Mouse (Mus musculus) hindbrain, embryonic 13.5 days (tissue): ENCODE measurements around the gene Rps16. TPM values are rescaled to one million over a fixed set of nuclear protein-coding genes. Genes with fewer than 3 reads are reported as not detected.
A peak's percentile ranks its signal among the peaks of the same experiment; 100 is the strongest.

Experiments used
- ATAC-seq: fragments of 200-750 bp; cut with Nextera tagmentation; 2 replicates; pipeline ENCODE4 v1.8.0; 2017; ENCODE audit warnings: moderate TSS enrichment; ENCODE audit not compliant: low FRiP score
- H3K27ac ChIP-seq: fragments of 300-500 bp; sonication (generic); 2 replicates; pipeline ENCODE4 v1.5.1; 2015; ENCODE audit warnings: inconsistent platforms, mild to moderate bottlenecking, moderate library complexity
- H3K27me3 ChIP-seq: fragments of 300-500 bp; sonication (generic); 2 replicates; pipeline ENCODE4 v1.6.1; 2015; ENCODE audit warnings: mild to moderate bottlenecking, inconsistent platforms
- H3K36me3 ChIP-seq: fragments of 300-500 bp; sonication (generic); 2 replicates; pipeline ENCODE4 v1.6.1; 2015; ENCODE audit warnings: mild to moderate bottlenecking, inconsistent platforms
- H3K4me1 ChIP-seq: fragments of 300-500 bp; sonication (generic); replicated peaks from 2 replicates; pipeline ENCODE4 v1.6.1; 2015; ENCODE audit warnings: inconsistent platforms
- H3K4me2 ChIP-seq: fragments of 300-500 bp; sonication (generic); 2 replicates; pipeline ENCODE4 v1.6.1; 2015; ENCODE audit warnings: inconsistent platforms, mild to moderate bottlenecking, moderate library complexity
- H3K4me3 ChIP-seq: fragments of 300-500 bp; sonication (generic); 2 replicates; pipeline ENCODE4 v1.5.1; 2015; ENCODE audit warnings: mild to moderate bottlenecking, inconsistent platforms
- H3K9ac ChIP-seq: fragments of 300-500 bp; sonication (generic); 2 replicates; pipeline ENCODE4 v1.6.1; 2015; ENCODE audit warnings: mild to moderate bottlenecking, inconsistent platforms
- H3K9me3 ChIP-seq: fragments of 300-500 bp; sonication (generic); 2 replicates; pipeline ENCODE4 v1.6.1; 2016; ENCODE audit warnings: inconsistent platforms
- WGBS: fragments of 180-500 bp; shearing (Covaris S2); methylation state at CpG from one replicate; pipeline ENCODE4 v1.1.7; 2015; 5-methylcytosine and 5-hydroxymethylcytosine counted together
- polyA plus RNA-seq: library from polyadenylated mRNA; unstranded; fragments of >200 nt; fragmentation: Nextera tagmentation; extraction: Ambion mirVana; gene quantifications from 2 replicates; pipeline ENCODE4 v1.2.1, GENCODE M21; 2015

Gene Rps16
- polyA plus RNA-seq, 1 experiment from 2014 or later, result 543 TPM

DNA sequence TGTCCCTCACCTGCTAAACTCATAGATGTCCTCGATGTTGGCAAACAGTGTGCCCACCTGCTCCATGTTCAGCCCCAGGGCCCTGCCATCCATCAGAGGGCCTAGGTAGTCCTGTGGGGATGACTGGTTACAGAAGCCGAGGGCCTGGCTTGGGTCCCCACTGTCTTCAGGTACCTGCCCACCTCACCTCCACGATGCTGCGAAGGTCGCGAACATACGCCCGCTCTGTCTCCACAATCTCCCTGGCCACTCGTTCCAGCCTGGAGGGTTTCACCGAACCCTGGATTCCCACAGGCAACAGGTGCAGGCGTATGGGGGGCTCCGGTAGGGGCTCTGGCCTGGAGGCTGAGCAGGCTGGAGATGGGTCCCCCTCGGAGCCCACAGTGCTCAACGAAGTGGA is 19.6 kb downstream of the Rps16 start:
- H3K4me1 ChIP-seq, result peaks cover 41% of the 10 kb centered on the region
- 91% methylated on average over 14 of the region's 14 CpGs for WGBS
- peak overlapping the region; percentile 94 for H3K4me2 ChIP-seq
- H3K27me3 ChIP-seq, result no peaks in the 10 kb centered on the region
- H3K36me3 ChIP-seq, result peaks cover 37% of the 10 kb centered on the region
- no peaks in the 10 kb centered on the region for H3K9me3 ChIP-seq
- H3K4me3 ChIP-seq, result peak overlapping the region; percentile 77
- no peak for ATAC-seq
- no peak overlapping the region for H3K27ac ChIP-seq
- H3K9ac ChIP-seq, result peak overlapping the region; percentile 89

DNA sequence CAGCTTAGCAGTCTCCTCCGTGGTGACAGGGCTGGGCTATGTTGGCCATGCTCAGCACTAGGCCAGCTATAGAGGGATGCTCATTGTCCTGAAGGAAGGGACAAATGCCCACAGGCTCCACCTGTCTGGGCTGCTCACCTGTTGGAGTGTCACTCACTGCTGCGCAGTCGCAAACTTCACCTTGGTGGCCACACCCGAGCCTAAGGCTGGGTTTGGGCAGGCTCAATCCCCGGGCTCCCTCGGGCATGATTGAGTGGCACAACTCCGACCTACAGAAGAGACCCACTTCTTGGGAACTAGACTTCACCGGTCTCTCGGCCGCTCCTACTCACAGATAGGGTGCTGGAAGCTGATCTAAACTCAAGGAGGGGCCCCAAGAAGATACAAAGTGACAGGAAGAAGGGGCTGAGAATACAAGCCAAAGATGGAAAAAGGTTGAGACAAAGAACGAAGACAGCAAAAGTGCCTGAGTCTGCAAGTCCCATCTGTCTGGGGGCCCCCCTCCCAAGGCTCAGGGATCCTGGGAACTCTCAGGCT is 20.6 kb downstream of the Rps16 start:
- peaks cover 50% of the 10 kb centered on the region for H3K4me1 ChIP-seq
- H3K4me3 ChIP-seq, result peak overlapping the region; percentile 77
- peak overlapping the region; percentile 89 for H3K9ac ChIP-seq
- ATAC-seq, result no peak
- no peaks in the 10 kb centered on the region for H3K9me3 ChIP-seq
- H3K36me3 ChIP-seq, result peaks cover 33% of the 10 kb centered on the region
- peak overlapping the region; percentile 91 for H3K27ac ChIP-seq
- H3K4me2 ChIP-seq, result peak overlapping the region; percentile 94
- H3K27me3 ChIP-seq, result no peaks in the 10 kb centered on the region
- WGBS, result 11% methylated on average over 11 of the region's 11 CpGs

DNA sequence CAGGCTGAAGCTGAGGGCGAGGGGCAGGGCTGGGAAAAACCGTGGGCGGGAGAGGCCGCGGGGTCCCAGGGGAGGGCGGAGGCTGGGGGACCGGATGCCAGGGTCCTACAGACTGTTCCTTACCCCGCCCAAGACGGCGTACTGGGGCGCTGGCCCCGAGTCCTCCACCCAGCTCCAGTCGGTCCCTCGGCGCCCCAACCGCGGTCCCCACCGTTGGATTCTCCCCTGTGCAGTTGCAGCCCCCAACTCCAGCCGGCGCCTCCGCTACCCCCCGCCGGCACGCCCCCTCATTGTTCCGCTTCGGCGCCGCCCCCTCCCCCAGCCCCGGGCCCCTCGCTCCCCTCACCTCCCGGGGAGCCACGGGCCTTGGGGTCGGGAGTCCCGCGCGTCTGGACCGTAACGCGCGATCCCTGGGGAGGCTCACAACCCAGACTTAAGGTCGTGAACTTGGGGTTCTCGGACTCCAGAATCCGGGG is 21.1 kb downstream of the Rps16 start:
- H3K36me3 ChIP-seq, result peaks cover 30% of the 10 kb centered on the region
- H3K27me3 ChIP-seq, result no peaks in the 10 kb centered on the region
- peak overlapping the region; percentile 94 for H3K4me2 ChIP-seq
- peak overlapping the region; percentile 89 for H3K9ac ChIP-seq
- WGBS, result 0% methylated on average over 43 of the region's 43 CpGs
- peak; percentile 3; the same call in 1 of the 2 replicates for ATAC-seq
- H3K9me3 ChIP-seq, result no peaks in the 10 kb centered on the region
- peaks cover 56% of the 10 kb centered on the region for H3K4me1 ChIP-seq
- peak overlapping the region; percentile 77 for H3K4me3 ChIP-seq
- H3K27ac ChIP-seq, result peak overlapping the region; percentile 91

DNA sequence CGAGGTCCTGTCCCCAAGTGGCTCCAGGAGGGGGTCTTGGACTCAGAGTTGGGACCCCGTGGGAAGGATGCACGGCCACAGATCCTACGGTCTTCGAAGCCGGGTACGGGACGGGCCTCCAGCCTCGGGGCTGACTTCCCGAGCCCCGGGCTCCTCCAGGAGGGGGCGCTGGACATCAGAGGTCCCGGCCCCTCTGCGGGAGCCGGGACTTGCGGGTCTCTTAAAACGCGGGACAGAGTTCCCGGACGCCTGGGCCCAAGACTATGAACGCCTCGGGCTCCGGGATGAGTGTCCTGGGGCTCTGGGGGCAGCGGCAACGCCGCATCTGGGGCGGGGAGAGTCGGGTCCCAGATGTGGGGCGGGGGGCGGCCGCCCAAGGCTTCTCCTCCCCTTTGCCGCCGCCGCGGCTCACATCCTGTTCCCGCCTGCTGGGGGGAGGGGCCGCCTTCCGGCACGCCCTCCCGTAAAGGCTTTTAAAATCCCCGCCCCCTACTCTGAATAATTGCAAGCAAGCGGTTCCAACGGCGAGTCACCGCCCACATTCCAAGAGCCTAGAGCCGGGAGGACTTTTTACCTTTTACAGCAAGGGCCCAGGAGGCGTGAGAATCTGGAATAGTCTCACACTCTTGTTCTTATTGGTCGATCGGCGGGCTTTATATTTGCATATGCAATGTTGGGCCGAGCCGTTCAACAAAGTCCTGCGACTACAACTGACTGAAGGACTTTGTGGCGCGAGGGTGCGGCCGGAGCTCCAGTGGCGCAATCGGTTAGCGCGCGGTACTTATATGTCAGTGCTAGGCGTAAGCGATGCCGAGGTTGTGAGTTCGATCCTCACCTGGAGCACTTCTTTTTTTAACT is 22.0 kb downstream of the Rps16 start, which contains the start of gene Plekhg2:
TSS of gene Plekhg2 (minus strand) at position 349 of the 858 bp plus-strand sequence.
- Histone ChIP-seq H3K9me3 (no peaks in the 10 kb centered on the region), H3K36me3 (peaks cover 22% of the 10 kb centered on the region), H3K27ac (peak within 1 kb of the TSS; percentile 91), H3K4me1 (peaks cover 62% of the 10 kb centered on the region), H3K4me2 (peak within 1 kb of the TSS; percentile 94), H3K4me3 (peak within 1 kb of the TSS; percentile 77), H3K9ac (peak within 1 kb of the TSS; percentile 89), H3K27me3 (0 out of 2 replicates have a peak, but pooled peaks cover 1% of the 10 kb centered on the region)
- ATAC-seq, result peak; percentile 88
- under 1% methylated on average over 63 of the region's 66 CpGs for WGBS

DNA sequence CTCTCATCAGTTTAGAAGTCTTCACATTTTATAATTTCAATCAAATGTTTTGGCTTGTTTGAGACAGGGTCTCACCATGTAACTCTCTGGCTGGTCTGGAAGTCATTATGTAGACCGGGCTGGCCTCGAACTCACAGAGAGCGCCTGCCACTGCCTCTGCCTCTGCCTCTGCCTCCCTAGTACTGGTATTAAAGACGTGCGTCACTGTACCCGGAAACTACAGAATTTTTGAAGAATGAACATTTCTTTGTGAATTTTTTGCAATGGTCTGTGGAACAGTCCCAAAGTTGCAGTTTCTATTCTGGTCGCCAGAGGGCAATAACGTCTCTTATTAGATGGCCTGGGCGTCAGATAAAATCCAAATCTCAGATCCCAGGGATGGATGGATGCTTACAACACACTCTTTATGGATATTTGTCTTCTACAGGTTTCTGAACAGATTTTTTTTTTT is 22.7 kb downstream of the Rps16 start:
- Histone ChIP-seq H3K27ac (peak overlapping the region; percentile 91), H3K4me1 (peaks cover 66% of the 10 kb centered on the region), H3K4me3 (peak overlapping the region; percentile 77), H3K4me2 (peak overlapping the region; percentile 94), H3K9ac (no peak overlapping the region), H3K9me3 (no peaks in the 10 kb centered on the region), H3K27me3 (peaks cover 8% of the 10 kb centered on the region; the same call in 1 of the 2 replicates), H3K36me3 (peaks cover 15% of the 10 kb centered on the region)
- WGBS, result 0% methylated on average over 9 of the region's 9 CpGs
- ATAC-seq, result peak; percentile 3

DNA sequence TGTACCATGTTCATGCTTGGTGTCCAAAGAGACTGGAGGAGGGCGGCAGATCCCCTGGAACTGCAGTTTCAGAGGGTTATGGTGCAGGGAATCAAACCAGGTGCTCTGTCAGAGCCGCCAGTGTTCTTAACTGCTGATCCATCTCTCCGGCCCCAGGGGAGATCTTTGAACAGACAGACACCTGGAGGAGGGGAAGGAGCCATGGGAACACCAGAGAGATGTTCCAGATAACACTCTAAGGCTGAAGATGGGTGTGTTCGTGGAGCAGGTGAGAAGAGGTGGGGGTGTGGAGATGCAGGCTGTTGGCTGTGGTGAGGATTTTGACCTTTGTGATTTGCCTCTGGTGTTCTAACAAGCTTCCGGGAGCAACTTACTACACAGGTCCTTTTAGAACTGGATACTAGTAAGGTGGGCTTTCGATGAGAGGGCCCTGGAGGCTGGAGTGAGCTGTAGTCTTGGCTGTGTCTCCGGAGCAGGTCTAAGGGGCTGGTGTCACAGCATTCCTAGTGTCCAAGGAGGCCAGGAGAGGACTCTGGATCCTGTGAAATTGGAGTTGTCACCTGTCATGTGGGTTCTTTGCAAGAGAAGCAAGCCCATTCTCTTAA is 23.5 kb downstream of the Rps16 start:
- no peak for ATAC-seq
- Histone ChIP-seq H3K4me3 (no peak overlapping the region), H3K9me3 (no peaks in the 10 kb centered on the region), H3K27ac (0 out of 2 replicates have a peak overlapping the region, but pooled peaks have one; percentile 23), H3K9ac (no peak overlapping the region), H3K27me3 (peaks cover 9% of the 10 kb centered on the region; the same call in 1 of the 2 replicates), H3K4me1 (peaks cover 68% of the 10 kb centered on the region), H3K36me3 (peaks cover 8% of the 10 kb centered on the region; the same call in 1 of the 2 replicates), H3K4me2 (no peak overlapping the region)
- 82% methylated on average over 7 of the region's 7 CpGs for WGBS

DNA sequence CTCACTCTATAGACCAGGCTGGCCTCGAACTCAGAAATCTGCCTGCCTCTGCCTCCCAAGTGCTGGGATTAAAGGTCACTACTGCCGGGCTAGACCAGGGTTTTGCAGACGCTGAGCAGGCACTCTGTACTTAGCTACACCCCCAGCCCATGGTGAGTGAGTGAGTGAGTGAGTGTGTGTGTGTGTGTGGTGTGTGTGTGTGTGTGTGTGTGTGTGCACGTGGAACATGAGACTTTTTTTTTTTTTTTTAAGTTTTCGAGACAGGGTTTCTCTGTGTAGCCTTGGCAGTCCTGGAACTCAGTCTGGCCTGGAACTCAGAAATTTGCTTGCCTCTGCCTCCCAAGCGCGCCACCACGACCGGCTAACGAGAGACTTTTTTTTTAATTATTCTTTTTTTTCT is 24.2 kb downstream of the Rps16 start:
- peaks cover 1% of the 10 kb centered on the region; the same call in 1 of the 2 replicates for H3K36me3 ChIP-seq
- H3K27me3 ChIP-seq, result peaks cover 9% of the 10 kb centered on the region; the same call in 1 of the 2 replicates
- H3K4me3 ChIP-seq, result no peak overlapping the region
- 84% methylated on average over 10 of the region's 10 CpGs for WGBS
- peak overlapping the region; percentile 90 for H3K27ac ChIP-seq
- ATAC-seq, result no peak
- H3K9me3 ChIP-seq, result no peaks in the 10 kb centered on the region
- peaks cover 71% of the 10 kb centered on the region for H3K4me1 ChIP-seq
- no peak overlapping the region for H3K9ac ChIP-seq
- H3K4me2 ChIP-seq, result no peak overlapping the region

DNA sequence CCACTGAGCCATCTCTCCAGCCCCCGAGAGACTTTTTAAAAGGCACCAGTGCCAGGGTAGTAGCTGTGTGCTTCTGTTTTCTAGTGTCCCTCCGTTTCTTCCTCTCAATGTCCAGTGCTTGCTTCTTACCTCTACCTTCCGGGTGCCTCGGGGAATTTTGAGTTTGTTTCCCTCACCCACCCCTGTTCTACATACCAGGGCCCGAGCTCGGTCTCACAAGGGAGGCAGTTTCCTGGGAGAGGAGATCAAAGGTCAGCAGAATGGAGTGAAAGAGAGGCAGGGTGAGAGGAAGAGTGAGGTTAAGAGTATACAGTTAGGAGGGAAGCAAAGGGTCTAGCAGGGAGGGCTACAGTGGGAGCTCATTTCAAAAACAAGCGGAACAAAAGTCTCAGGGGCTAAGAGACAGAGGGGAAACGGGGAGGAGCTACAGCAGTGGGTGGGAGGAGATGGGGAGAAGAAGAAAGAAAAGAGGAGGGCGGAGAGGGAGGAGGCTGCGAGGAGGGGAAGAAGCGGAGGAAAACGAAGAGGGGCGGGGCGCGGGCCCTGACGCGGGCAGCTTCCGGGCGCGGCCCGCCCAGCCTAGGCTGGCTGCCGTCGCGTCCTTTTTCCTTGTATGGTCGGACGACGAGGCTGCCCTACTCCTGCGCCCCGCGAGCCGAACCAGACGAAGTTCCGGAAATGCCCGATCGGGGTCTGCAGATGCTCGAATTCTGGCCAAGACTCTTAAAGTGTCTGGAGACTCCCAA is 24.9 kb downstream of the Rps16 start:
- ATAC-seq, result peak; percentile 16
- no peaks in the 10 kb centered on the region for H3K9me3 ChIP-seq
- WGBS, result under 1% methylated on average over 35 of the region's 36 CpGs
- peaks cover 65% of the 10 kb centered on the region for H3K4me1 ChIP-seq
- H3K36me3 ChIP-seq, result no peaks in the 10 kb centered on the region
- peaks cover 11% of the 10 kb centered on the region for H3K27me3 ChIP-seq
- H3K4me3 ChIP-seq, result peak overlapping the region; percentile 42
- peak overlapping the region; percentile 90 for H3K27ac ChIP-seq
- H3K9ac ChIP-seq, result peak overlapping the region; percentile 72
- H3K4me2 ChIP-seq, result peak overlapping the region; percentile 62

DNA sequence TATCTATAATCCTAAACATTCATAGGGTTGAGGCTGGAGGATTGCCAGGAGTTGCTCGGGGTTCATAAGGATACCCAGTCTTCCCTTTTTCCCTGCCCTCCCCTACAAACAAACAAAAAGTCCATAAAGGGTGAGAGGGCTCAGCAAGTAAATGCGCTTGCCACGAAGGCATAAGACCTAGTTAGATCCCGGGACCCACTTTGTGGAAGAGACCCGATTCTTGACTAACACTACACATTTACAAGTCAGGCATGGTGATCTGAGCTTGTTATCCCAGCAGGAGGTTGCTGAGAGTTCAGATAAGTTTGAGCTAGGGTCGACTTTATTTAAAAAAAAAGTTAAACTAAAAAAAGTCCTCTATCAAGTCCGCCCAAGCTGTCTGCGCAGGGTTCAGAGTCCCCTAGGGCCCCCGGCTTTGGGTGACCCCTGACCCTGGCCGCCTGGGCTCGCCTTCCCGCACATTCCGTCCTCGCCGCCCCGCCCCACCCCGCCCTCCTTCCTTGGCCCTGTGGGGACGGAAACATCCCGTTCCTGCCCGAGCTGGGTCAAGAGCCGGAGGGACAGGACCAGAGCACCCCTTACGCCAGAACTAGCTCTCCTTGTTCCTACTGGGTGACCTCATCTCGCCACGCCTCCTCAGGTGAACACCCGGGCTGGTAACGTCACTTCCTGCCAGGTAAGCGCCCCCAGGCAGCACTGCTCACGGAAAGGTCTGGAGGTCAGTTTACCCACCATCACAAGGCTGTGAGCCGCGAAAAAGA is 25.7 kb downstream of the Rps16 start:
- peak overlapping the region; percentile 90 for H3K27ac ChIP-seq
- H3K9ac ChIP-seq, result peak overlapping the region; percentile 72
- peak overlapping the region; percentile 62 for H3K4me2 ChIP-seq
- H3K36me3 ChIP-seq, result no peaks in the 10 kb centered on the region
- 3% methylated on average over 30 of the region's 30 CpGs for WGBS
- H3K4me1 ChIP-seq, result peaks cover 62% of the 10 kb centered on the region
- H3K9me3 ChIP-seq, result no peaks in the 10 kb centered on the region
- H3K4me3 ChIP-seq, result peak overlapping the region; percentile 42
- H3K27me3 ChIP-seq, result peaks cover 20% of the 10 kb centered on the region
- no peak for ATAC-seq

DNA sequence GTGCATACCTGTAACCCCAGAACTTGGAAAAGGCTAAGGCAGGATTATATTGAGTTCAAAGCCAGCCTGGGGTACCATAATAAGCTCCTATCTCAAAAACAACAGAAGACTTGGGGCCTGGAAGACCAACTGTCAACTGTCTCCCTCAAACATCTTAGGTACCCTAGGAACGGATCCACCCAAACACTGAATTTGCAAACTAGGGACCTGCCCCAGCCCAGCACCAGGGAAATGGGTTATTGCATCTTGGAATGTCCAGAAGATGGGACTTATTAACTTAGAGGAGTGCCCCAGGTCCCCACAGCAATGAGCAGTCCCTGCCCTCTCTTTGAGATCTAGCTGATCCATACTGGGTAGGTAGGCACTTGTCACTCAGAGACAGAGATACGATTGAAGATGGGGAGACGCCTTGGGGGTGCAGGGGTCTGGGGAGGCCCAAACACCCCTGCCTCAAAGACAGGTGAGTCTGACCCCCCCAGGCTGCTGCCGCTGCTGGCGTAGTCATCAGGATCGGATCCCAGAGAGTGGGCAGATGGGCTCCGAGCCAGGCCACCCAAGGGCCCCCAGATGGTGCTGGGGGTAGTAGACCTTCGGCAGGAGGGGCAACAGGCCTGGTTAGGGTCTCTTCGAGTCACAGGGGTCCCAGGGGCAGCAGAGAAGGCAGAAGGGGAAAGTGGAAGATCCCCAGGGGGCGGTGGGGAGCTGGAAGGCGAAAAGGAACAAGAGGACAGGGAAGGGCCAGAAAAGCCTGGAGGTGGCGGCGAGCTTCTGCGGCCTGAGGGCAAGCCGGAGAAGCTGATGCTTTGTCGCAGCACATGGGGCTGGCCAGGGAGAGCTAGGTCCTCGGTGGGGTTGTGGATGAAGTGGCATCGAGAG is 27.0 kb downstream of the Rps16 start:
- H3K4me1 ChIP-seq, result peaks cover 65% of the 10 kb centered on the region
- peaks cover 22% of the 10 kb centered on the region for H3K27me3 ChIP-seq
- WGBS, result 74% methylated on average over 18 of the region's 18 CpGs
- no peaks in the 10 kb centered on the region for H3K9me3 ChIP-seq
- peak overlapping the region; percentile 82 for H3K4me2 ChIP-seq
- H3K9ac ChIP-seq, result peak overlapping the region; percentile 79
- H3K36me3 ChIP-seq, result no peaks in the 10 kb centered on the region
- peak overlapping the region; percentile 53 for H3K4me3 ChIP-seq
- no peak for ATAC-seq
- H3K27ac ChIP-seq, result 0 out of 2 replicates have a peak overlapping the region, but pooled peaks have one; percentile 30
